Comparison of ENCODE assay signal across 8 mouse cellular contexts in genomic region chr5:122145381-122146055, GRCm38 (mm10). TPM values are rescaled to one million over a fixed set of nuclear protein-coding genes. Genes with fewer than 3 reads are reported as not detected.
A peak's percentile ranks its signal among the peaks of the same experiment; 100 is the strongest.
DNase-seq lines count a peak whose midpoint lies in the region; ATAC-seq lines count a peak whose summit lies in the region.

No protein-coding gene starts in this region.

- H3K36me3 ChIP-seq in embryonic facial prominence, embryonic 14.5 days (ENCODE audit: control insufficient read depth, insufficient read depth, low read length), result no peaks in the 10 kb centered on the region
- H3K36me3 ChIP-seq in hindbrain, embryonic 12.5 days, result no peaks in the 10 kb centered on the region
- no peaks in the 10 kb centered on the region for H3K36me3 ChIP-seq in liver, embryonic 15.5 days (replicated peaks)

- H3K9me3 ChIP-seq in embryonic facial prominence, embryonic 14.5 days (ENCODE audit: control insufficient read depth, low read length), result no peaks in the 10 kb centered on the region
- no peaks in the 10 kb centered on the region for H3K9me3 ChIP-seq in hindbrain, embryonic 12.5 days (replicated peaks)
- H3K9me3 ChIP-seq in liver, embryonic 15.5 days (replicated peaks), result no peaks in the 10 kb centered on the region

- peak overlapping the region; percentile 49 for H3K9ac ChIP-seq in embryonic facial prominence, embryonic 14.5 days (ENCODE audit: low read depth, low read length)
- no peak overlapping the region for H3K9ac ChIP-seq in hindbrain, embryonic 12.5 days
- peak overlapping the region; percentile 54 for H3K9ac ChIP-seq in liver, embryonic 15.5 days

- 43% methylated on average over 15 of the region's 15 CpGs for WGBS in embryonic facial prominence, embryonic 14.5 days
- 65% methylated on average over 15 of the region's 15 CpGs for WGBS in hindbrain, embryonic 12.5 days
- WGBS in liver, embryonic 15.5 days (ENCODE audit: insufficient replicate concordance), result 6% methylated on average over 15 of the region's 15 CpGs

- peaks cover 12% of the 10 kb centered on the region; the same call in 1 of the 2 replicates for H3K4me1 ChIP-seq in embryonic facial prominence, embryonic 14.5 days (ENCODE audit: control insufficient read depth, insufficient read depth, low read length)
- H3K4me1 ChIP-seq in hindbrain, embryonic 12.5 days, result 0 out of 2 replicates have a peak, but pooled peaks cover 3% of the 10 kb centered on the region
- H3K4me1 ChIP-seq in liver, embryonic 15.5 days (replicated peaks), result peaks cover 32% of the 10 kb centered on the region

- H3K27me3 ChIP-seq in embryonic facial prominence, embryonic 14.5 days (replicated peaks; ENCODE audit: control insufficient read depth, insufficient read depth, low read length), result no peaks in the 10 kb centered on the region
- H3K27me3 ChIP-seq in hindbrain, embryonic 12.5 days, result no peaks in the 10 kb centered on the region
- no peaks in the 10 kb centered on the region for H3K27me3 ChIP-seq in liver, embryonic 15.5 days

- H3K4me3 ChIP-seq in embryonic facial prominence, embryonic 14.5 days (ENCODE audit: low read depth, low read length), result peak overlapping the region; percentile 20; the same call in 1 of the 2 replicates
- no peak overlapping the region for H3K4me3 ChIP-seq in hindbrain, embryonic 12.5 days
- peak overlapping the region; percentile 56 for H3K4me3 ChIP-seq in liver, embryonic 15.5 days (replicated peaks)

- peak overlapping the region; percentile 93 for H3K27ac ChIP-seq in embryonic facial prominence, embryonic 14.5 days (replicated peaks; ENCODE audit: low read depth, low read length)
- H3K27ac ChIP-seq in hindbrain, embryonic 12.5 days, result peak overlapping the region; percentile 40
- H3K27ac ChIP-seq in liver, embryonic 15.5 days (replicated peaks), result peak overlapping the region; percentile 77

- DNase-seq in 3134 (ENCODE audit: extremely low read depth, insufficient read length, low spot score), result peak; percentile 65
- DNase-seq in CD4-positive helper T cell, adult 2 months (ENCODE audit: low read depth, low spot score), result peak; percentile 96
- DNase-seq in embryonic facial prominence, embryonic 14.5 days (ENCODE audit: low spot score), result peak; percentile 73
- DNase-seq in ovary, postnatal 14 days (ENCODE audit: low spot score), result peak; percentile 29
- no peak for DNase-seq in layer of hippocampus, postnatal 36 days
- DNase-seq in frontal cortex, postnatal 25 days (ENCODE audit: low spot score in 2 of 2), result no peak

- ATAC-seq in embryonic facial prominence, embryonic 14.5 days (ENCODE audit: low read depth), result peak; percentile 24; the same call in 1 of the 2 replicates
- no peak for ATAC-seq in hindbrain, embryonic 12.5 days (ENCODE audit: low FRiP score)
- ATAC-seq in liver, embryonic 15.5 days (ENCODE audit: insufficient read depth), result peak; percentile 64

- H3K4me2 ChIP-seq in embryonic facial prominence, embryonic 14.5 days (ENCODE audit: low read depth, low read length), result peak overlapping the region; percentile 46
- H3K4me2 ChIP-seq in hindbrain, embryonic 12.5 days (replicated peaks), result no peak overlapping the region
- peak overlapping the region; percentile 73 for H3K4me2 ChIP-seq in liver, embryonic 15.5 days

RNA-seq across cellular contexts. Expression of gene Ccdc63, which starts 4.9 kb away (rescaled TPM):
- 0.43 TPM in 1 of 2 replicates, not detected in the other for polyA plus RNA-seq in embryonic facial prominence, embryonic 14.5 days (2014; fragmentation: Nextera tagmentation; extraction: Ambion mirVana)
- polyA plus RNA-seq in hindbrain, embryonic 12.5 days (2016; fragmentation: Nextera tagmentation; extraction: Ambion mirVana), result not detected in 2 replicates
- polyA plus RNA-seq in liver, embryonic 15.5 days (2015; fragmentation: Nextera tagmentation; extraction: Ambion mirVana), result 0.10 and 0.12 TPM in 2 replicates
- 1 to 10 TPM in 1 of 2 experiments, under 1 TPM in 1; 0.68 to 1.1 TPM for total RNA-seq in layer of hippocampus, postnatal 36 days (2021)

RNA-seq across cellular contexts. Expression of gene Ppp1cc, which starts 12.6 kb away (rescaled TPM):
- 222 and 231 TPM in 2 replicates for polyA plus RNA-seq in embryonic facial prominence, embryonic 14.5 days (2014; fragmentation: Nextera tagmentation; extraction: Ambion mirVana)
- 286 and 293 TPM in 2 replicates for polyA plus RNA-seq in hindbrain, embryonic 12.5 days (2016; fragmentation: Nextera tagmentation; extraction: Ambion mirVana)
- polyA plus RNA-seq in liver, embryonic 15.5 days (2015; fragmentation: Nextera tagmentation; extraction: Ambion mirVana), result 142 and 147 TPM in 2 replicates
- 100 to 1,000 TPM; 223 to 225 TPM for total RNA-seq in layer of hippocampus, postnatal 36 days (2021)

RNA-seq across cellular contexts. Expression of gene Myl2, which starts 44.8 kb away (rescaled TPM):
- polyA plus RNA-seq in embryonic facial prominence, embryonic 14.5 days (2014; fragmentation: Nextera tagmentation; extraction: Ambion mirVana), result 37.4 and 56.5 TPM in 2 replicates
- 2.5 and 3.0 TPM in 2 replicates for polyA plus RNA-seq in hindbrain, embryonic 12.5 days (2016; fragmentation: Nextera tagmentation; extraction: Ambion mirVana)
- 3.9 and 4.2 TPM in 2 replicates for polyA plus RNA-seq in liver, embryonic 15.5 days (2015; fragmentation: Nextera tagmentation; extraction: Ambion mirVana)
- total RNA-seq in layer of hippocampus, postnatal 36 days (2021), result 1 to 10 TPM; 1.0 to 1.1 TPM

Comparison
In these comparisons a context has a peak if more than half of its experiments do, and no peak if none do; other contexts are left out.
1. DNase-seq: peak in 3134 (single experiment), CD4-positive helper T cell, adult 2 months (single experiment), embryonic facial prominence, embryonic 14.5 days (single experiment) and ovary, postnatal 14 days (single experiment); none in layer of hippocampus, postnatal 36 days (0 of 2) and frontal cortex, postnatal 25 days (0 of 2).
2. H3K27ac ChIP-seq: peak in every context shown above with its lines; median percentile 93 in embryonic facial prominence, embryonic 14.5 days; 77 in liver, embryonic 15.5 days; 40 in hindbrain, embryonic 12.5 days.